Mouse (Mus musculus): ENCODE measurements around the gene Nudt14.

The Nudt14 gene

GRCm38 (mm10) chr12:112951150-112951842 is 9.4 kb upstream of the Nudt14 start:
- in situ Hi-C loops (cut with MboI; ENCODE audit: unreplicated experiment in 2 of 2): loop anchor here (5.0 kb wide), 2 partner anchors 51 to 96 kb away; partner anchors contain the start of gene Brf1 (in 1 of the 2)

- in situ Hi-C loops (cut with MboI; ENCODE audit: unreplicated experiment in 2 of 2): loop anchor here (5.0 kb wide), 2 partner anchors 52 to 97 kb away; partner anchors contain the start of gene Brf1 (in 1 of the 2)
These were observed 8.8 kb upstream of the Nudt14 start for GRCm38 (mm10) chr12:112950761-112951129.

GRCm38 (mm10) chr12:112950040-112950760 is 8.3 kb upstream of the Nudt14 start:
- in situ Hi-C loops (cut with MboI; ENCODE audit: unreplicated experiment in 2 of 2): loop anchor here (5.0 kb wide), 2 partner anchors 52 to 97 kb away; partner anchors contain the start of gene Brf1 (in 1 of the 2)

- in situ Hi-C loops (cut with MboI; ENCODE audit: unreplicated experiment in 2 of 2): no loop called here
These were observed 5.4 kb upstream of the Nudt14 start for GRCm38 (mm10) chr12:112947307-112947706.

GRCm38 (mm10) chr12:112943669-112944068 is 1.7 kb upstream of the Nudt14 start:
- in situ Hi-C loops (cut with MboI; ENCODE audit: unreplicated experiment in 2 of 2): loop anchor here in 1 of 2 experiments (5.0 kb wide), 1 partner anchor 66 kb away; no protein-coding TSS in a partner anchor

GRCm38 (mm10) chr12:112941156-112941775 is 658 bp downstream of the Nudt14 start:
- in situ Hi-C loops (cut with MboI; ENCODE audit: unreplicated experiment in 2 of 2): loop anchor here in 1 of 2 experiments (5.0 kb wide), 1 partner anchor 64 kb away; no protein-coding TSS in a partner anchor

- in situ Hi-C loops (cut with MboI; ENCODE audit: unreplicated experiment in 2 of 2): loop anchor here in 1 of 2 experiments (5.0 kb wide), 1 partner anchor 63 kb away; no protein-coding TSS in a partner anchor
These were observed 1.2 kb downstream of the Nudt14 start for GRCm38 (mm10) chr12:112940710-112941109.

- in situ Hi-C loops (cut with MboI; ENCODE audit: unreplicated experiment in 2 of 2): loop anchor here in 1 of 2 experiments (5.0 kb wide), 1 partner anchor 63 kb away; no protein-coding TSS in a partner anchor
These were observed 1.7 kb downstream of the Nudt14 start for GRCm38 (mm10) chr12:112940238-112940637.

GRCm38 (mm10) chr12:112938873-112939565 is 2.9 kb downstream of the Nudt14 start:
- in situ Hi-C loops (cut with MboI; ENCODE audit: unreplicated experiment in 2 of 2): loop anchor here in 1 of 2 experiments (5.0 to 10.0 kb wide), 2 partner anchors 62 to 194 kb away; no protein-coding TSS in a partner anchor

GRCm38 (mm10) chr12:112938366-112938765 is 3.6 kb downstream of the Nudt14 start:
- in situ Hi-C loops (cut with MboI; ENCODE audit: unreplicated experiment in 2 of 2): loop anchor here in 1 of 2 experiments (5.0 to 10.0 kb wide), 2 partner anchors 61 to 194 kb away; no protein-coding TSS in a partner anchor

GRCm38 (mm10) chr12:112937906-112938305 is 4.0 kb downstream of the Nudt14 start:
- in situ Hi-C loops (cut with MboI; ENCODE audit: unreplicated experiment in 2 of 2): loop anchor here in 1 of 2 experiments (5.0 to 10.0 kb wide), 2 partner anchors 61 to 193 kb away; no protein-coding TSS in a partner anchor

GRCm38 (mm10) chr12:112932647-112933046 is 9.3 kb downstream of the Nudt14 start:
- in situ Hi-C loops (cut with MboI; ENCODE audit: unreplicated experiment in 2 of 2): loop anchor here in 1 of 2 experiments (10.0 kb wide), 1 partner anchor 188 kb away; no protein-coding TSS in a partner anchor

- in situ Hi-C loops (cut with MboI; ENCODE audit: unreplicated experiment in 2 of 2): loop anchor here in 1 of 2 experiments (10.0 kb wide), 1 partner anchor 185 kb away; no protein-coding TSS in a partner anchor
These were observed 12.2 kb downstream of the Nudt14 start, which contains the start of gene Jag2 for GRCm38 (mm10) chr12:112929562-112930352. Jag2 (minus strand) TSS chr12:112929776.

- in situ Hi-C loops (cut with MboI; ENCODE audit: unreplicated experiment in 2 of 2): no loop called here
These were observed 13.3 kb downstream of the Nudt14 start for GRCm38 (mm10) chr12:112928401-112929241.

GRCm38 (mm10) chr12:112927265-112927664 is 14.7 kb downstream of the Nudt14 start:
- in situ Hi-C loops (cut with MboI; ENCODE audit: unreplicated experiment in 2 of 2): no loop called here

GRCm38 (mm10) chr12:112925950-112926349 is 16.0 kb downstream of the Nudt14 start:
- in situ Hi-C loops (cut with MboI; ENCODE audit: unreplicated experiment in 2 of 2): no loop called here

- in situ Hi-C loops (cut with MboI; ENCODE audit: unreplicated experiment in 2 of 2): no loop called here
These were observed 19.4 kb downstream of the Nudt14 start for GRCm38 (mm10) chr12:112922541-112922940.

GRCm38 (mm10) chr12:112921518-112921917 is 20.4 kb downstream of the Nudt14 start:
- in situ Hi-C loops (cut with MboI; ENCODE audit: unreplicated experiment in 2 of 2): no loop called here

All from v-Abl transformed pro-B cells (cell line).